Mouse (Mus musculus) heart, embryonic 14.5 days (tissue): ENCODE results near the gene Ccnl2. TPM values are rescaled to one million over a fixed set of nuclear protein-coding genes. Genes with fewer than 3 reads are reported as not detected.
A peak's percentile ranks its signal among the peaks of the same experiment; 100 is the strongest.

ENCODE experiments used
- ATAC-seq: fragments of 200-750 bp; cut with Nextera tagmentation; 2 replicates; pipeline ENCODE4 v1.8.0; 2017; ENCODE audit warnings: low read depth, moderate TSS enrichment; ENCODE audit not compliant: insufficient number of reproducible peaks, insufficient read depth, low FRiP score
- H3K27ac ChIP-seq, 2 experiments: fragments of 200-500 bp in 1 of 2; fragments of 300-500 bp in 1 of 2; sonication (generic) in 1 of 2; replicated peaks in 1 of 2; 2 replicates each; pipeline ENCODE4 v1.5.1; 2012 to 2014; ENCODE audit warnings: low read depth in 2 of 2, low read length in 2 of 2, control low read depth in 1 of 2, mild to moderate bottlenecking in 1 of 2, mixed read lengths in 1 of 2; ENCODE audit not compliant: control insufficient read depth in 1 of 2, insufficient read depth in 1 of 2
- H3K27me3 ChIP-seq: fragments of 300-500 bp; sonication (generic); 2 replicates; pipeline ENCODE4 v1.6.1; 2014; ENCODE audit warnings: mild to moderate bottlenecking, low read length, control low read depth; ENCODE audit not compliant: control insufficient read depth, insufficient read depth
- H3K36me3 ChIP-seq: fragments of 300-500 bp; sonication (generic); 2 replicates; pipeline ENCODE4 v1.6.1; 2014; ENCODE audit warnings: mild to moderate bottlenecking, control low read depth, low read length, mixed read lengths; ENCODE audit not compliant: control insufficient read depth, insufficient read depth
- H3K4me1 ChIP-seq, 2 experiments: fragments of 200-500 bp in 1 of 2; fragments of 300-500 bp in 1 of 2; sonication (generic) in 1 of 2; 2 replicates each; pipeline ENCODE4 v1.6.1; 2012 to 2014; ENCODE audit warnings: low read length in 2 of 2, control low read depth in 1 of 2, mixed read lengths in 1 of 2; ENCODE audit not compliant: control insufficient read depth in 2 of 2, insufficient read depth in 2 of 2
- H3K4me2 ChIP-seq: fragments of 300-500 bp; sonication (generic); 2 replicates; pipeline ENCODE4 v1.6.1; 2014; ENCODE audit warnings: mild to moderate bottlenecking, low read length
- H3K4me3 ChIP-seq, 2 experiments: fragments of 200-500 bp in 1 of 2; fragments of 300-500 bp in 1 of 2; sonication (generic) in 1 of 2; 2 replicates each; pipeline ENCODE4 v1.5.1; 2012 to 2014; ENCODE audit warnings: low read length in 2 of 2, mild to moderate bottlenecking in 2 of 2, control low read depth in 1 of 2, low read depth in 1 of 2, moderate library complexity in 1 of 2; ENCODE audit not compliant: control insufficient read depth in 1 of 2, insufficient read depth in 1 of 2
- H3K9ac ChIP-seq: fragments of 300-500 bp; sonication (generic); 2 replicates; pipeline ENCODE4 v1.6.1; 2014; ENCODE audit warnings: mild to moderate bottlenecking, low read length
- H3K9me3 ChIP-seq: fragments of 300-500 bp; sonication (generic); 2 replicates; pipeline ENCODE4 v1.6.1; 2016; ENCODE audit warnings: low read length, control low read depth; ENCODE audit not compliant: control insufficient read depth
- WGBS: fragments of 180-500 bp; shearing (Covaris S2); extraction: QIAGEN DNeasy Blood & Tissue Kit; methylation state at CpG from one replicate; pipeline ENCODE4 v1.1.7; 2014; 5-methylcytosine and 5-hydroxymethylcytosine counted together
- polyA plus RNA-seq: library from polyadenylated mRNA; unstranded; fragments of >200 nt; fragmentation: Nextera tagmentation; extraction: Ambion mirVana; gene quantifications from 2 replicates; pipeline ENCODE4 v1.2.1, GENCODE M21; 2014

Ccnl2 gene
- polyA plus RNA-seq, 1 experiment from 2014 or later: 120 TPM

GRCm38 (mm10) chr4:155856071-155856470 lies 43.8 kb downstream of the Ccnl2 start:
- peaks cover 63% of the 10 kb centered on the region for H3K36me3 ChIP-seq
- H3K9me3 ChIP-seq: no peaks in the 10 kb centered on the region
- 89% methylated on average over 12 of the region's 12 CpGs for WGBS
- H3K4me1 ChIP-seq: no peaks in the 10 kb centered on the region
- no peak overlapping the region for H3K27ac ChIP-seq
- no peak overlapping the region for H3K9ac ChIP-seq
- H3K4me2 ChIP-seq: no peak overlapping the region
- no peak for ATAC-seq
- H3K4me3 ChIP-seq: no peak overlapping the region
- no peaks in the 10 kb centered on the region for H3K27me3 ChIP-seq

DNA sequence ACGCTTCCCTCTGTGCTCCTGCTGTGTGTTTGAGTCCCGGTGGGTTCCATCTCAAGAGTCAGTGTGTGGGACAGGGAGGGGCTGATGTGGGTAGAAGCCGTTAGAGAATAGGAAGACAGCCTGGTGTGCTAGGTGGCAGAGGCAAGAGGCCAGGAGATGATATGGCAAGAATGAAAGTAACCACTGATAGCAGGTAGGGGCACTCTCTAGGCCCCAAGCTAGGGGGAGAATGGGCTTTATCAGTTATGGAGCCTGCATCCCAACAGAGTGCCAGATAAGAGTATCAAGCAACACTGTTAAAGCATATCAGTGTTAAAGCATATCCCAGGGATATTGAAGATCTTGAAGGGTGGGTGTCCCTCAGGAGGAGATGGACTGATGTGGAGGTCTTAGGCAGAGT lies 44.6 kb downstream of the Ccnl2 start:
- Histone ChIP-seq H3K4me2 (no peak overlapping the region), H3K27ac (no peak overlapping the region), H3K4me3 (no peak overlapping the region), H3K36me3 (peaks cover 66% of the 10 kb centered on the region), H3K4me1 (no peaks in the 10 kb centered on the region), H3K9me3 (no peaks in the 10 kb centered on the region), H3K27me3 (no peaks in the 10 kb centered on the region), H3K9ac (no peak overlapping the region)
- WGBS: 69% methylated on average over 3 of the region's 3 CpGs
- no peak for ATAC-seq

DNA sequence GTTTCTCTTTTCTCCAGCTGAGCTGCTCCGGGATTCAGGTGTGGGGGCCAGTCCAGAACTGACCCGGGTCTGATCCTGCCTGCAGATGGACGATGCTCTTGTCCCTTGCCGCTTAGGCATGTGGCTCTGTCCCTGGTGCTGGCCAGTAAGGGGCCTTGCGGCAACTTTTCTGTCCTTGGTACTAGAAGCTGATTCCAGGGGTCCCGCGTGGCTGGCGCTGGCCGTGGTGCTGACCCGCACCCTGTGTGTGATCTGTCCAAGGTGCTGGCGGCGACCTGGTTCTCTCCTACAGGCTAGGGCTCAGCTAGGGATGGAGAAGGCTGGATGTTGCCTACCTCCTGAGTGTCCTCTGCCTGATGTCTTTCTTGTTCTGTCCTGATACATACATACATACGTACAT lies 47.0 kb downstream of the Ccnl2 start:
- WGBS: 17% methylated on average over 13 of the region's 13 CpGs
- Histone ChIP-seq H3K27me3 (no peaks in the 10 kb centered on the region), H3K4me3 (no peak overlapping the region), H3K9me3 (no peaks in the 10 kb centered on the region), H3K27ac (no peak overlapping the region), H3K4me2 (no peak overlapping the region), H3K9ac (no peak overlapping the region), H3K36me3 (peaks cover 53% of the 10 kb centered on the region), H3K4me1 (no peaks in the 10 kb centered on the region)
- peak; percentile 24; the same call in 1 of the 2 replicates for ATAC-seq

DNA sequence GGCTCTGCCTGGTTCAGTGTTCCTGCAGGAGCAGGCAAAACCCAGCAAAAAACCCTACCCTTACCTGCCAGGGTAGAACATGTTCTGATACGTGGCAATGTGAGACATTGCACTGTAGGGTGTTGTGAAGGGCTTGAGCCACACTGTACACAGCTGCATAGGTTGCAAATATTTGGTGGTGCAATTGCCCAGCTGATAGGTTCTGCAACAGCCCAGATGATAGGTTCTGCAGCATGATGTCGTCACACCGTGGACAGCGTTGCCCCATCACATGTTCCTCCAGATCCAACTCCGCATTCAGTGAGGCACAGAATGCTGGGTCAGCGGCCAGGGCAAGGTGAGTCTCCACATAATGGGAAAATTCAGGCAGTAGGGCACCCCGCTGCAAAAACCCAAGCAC lies 49.5 kb downstream of the Ccnl2 start:
- Histone ChIP-seq H3K4me3 (no peak overlapping the region), H3K4me2 (no peak overlapping the region), H3K36me3 (peaks cover 51% of the 10 kb centered on the region), H3K9ac (no peak overlapping the region), H3K27me3 (no peaks in the 10 kb centered on the region), H3K27ac (no peak overlapping the region), H3K9me3 (no peaks in the 10 kb centered on the region), H3K4me1 (no peaks in the 10 kb centered on the region)
- no peak for ATAC-seq
- WGBS: 92% methylated on average over 7 of the region's 7 CpGs

- Histone ChIP-seq H3K4me2 (no peak within 1 kb of the TSS), H3K36me3 (peaks cover 48% of the 10 kb centered on the region), H3K27me3 (no peaks in the 10 kb centered on the region), H3K9ac (no peak within 1 kb of the TSS), H3K4me1 (no peaks in the 10 kb centered on the region), H3K9me3 (no peaks in the 10 kb centered on the region), H3K27ac (no peak within 1 kb of the TSS), H3K4me3 (no peak within 1 kb of the TSS)
- no peak for ATAC-seq
- 78% methylated on average over 5 of the region's 5 CpGs for WGBS
Measured at GRCm38 (mm10) chr4:155863001-155863400, 50.7 kb downstream of the Ccnl2 start, which contains the start of gene Tas1r3. Tas1r3 (minus strand) TSS chr4:155863362.

DNA sequence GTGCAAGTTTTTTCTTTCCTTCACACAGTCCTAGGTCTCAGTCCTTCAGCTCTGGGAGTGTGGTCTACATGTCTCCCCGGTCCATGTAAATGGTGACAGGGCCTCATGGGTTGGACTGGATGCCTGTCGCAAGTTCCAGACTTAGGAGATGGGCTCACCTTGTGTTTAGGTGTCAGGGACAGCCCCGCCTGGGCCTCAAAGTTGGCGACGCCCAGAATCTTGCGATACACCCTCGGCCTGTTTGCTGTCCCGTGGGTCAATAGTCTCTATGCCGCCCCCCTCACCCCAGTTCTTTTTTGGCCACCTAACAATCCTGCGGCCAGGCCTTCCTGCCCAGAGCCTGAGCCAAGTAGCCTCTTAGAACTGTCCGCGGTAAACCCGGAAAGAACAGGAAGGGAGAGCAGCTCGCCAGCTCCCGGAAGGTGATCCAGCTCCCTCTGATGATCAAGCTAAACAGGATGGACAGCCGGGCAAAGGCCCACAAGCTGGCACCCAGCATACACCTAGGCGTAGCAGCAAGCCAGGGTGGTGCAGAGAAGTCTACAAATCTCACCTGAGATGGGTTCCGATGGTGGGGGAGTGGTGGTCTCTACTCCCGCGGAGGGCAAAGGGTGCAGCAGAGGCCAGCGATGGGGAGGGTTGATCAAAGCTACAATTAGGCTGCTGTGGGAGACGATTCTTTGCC lies 56.5 kb downstream of the Ccnl2 start:
- Histone ChIP-seq H3K27me3 (no peaks in the 10 kb centered on the region), H3K27ac (no peak overlapping the region), H3K36me3 (peaks cover 44% of the 10 kb centered on the region), H3K4me1 (peaks cover 7 to 8% of the 10 kb centered on the region in 2 experiments; a peak in 3 of 4 replicates), H3K9me3 (no peaks in the 10 kb centered on the region), H3K9ac (peak overlapping the region; percentile 87), H3K4me3 (peak overlapping the region; percentile 83 to 85), H3K4me2 (peak overlapping the region; percentile 98)
- peak; percentile 24 for ATAC-seq
- 7% methylated on average over 22 of the region's 22 CpGs for WGBS

- H3K4me2 ChIP-seq: peak within 1 kb of the TSS; percentile 98
- peak; percentile 94 for ATAC-seq
- peak within 1 kb of the TSS; percentile 87 for H3K9ac ChIP-seq
- H3K27me3 ChIP-seq: no peaks in the 10 kb centered on the region
- peaks cover 49% of the 10 kb centered on the region for H3K36me3 ChIP-seq
- peak within 1 kb of the TSS; percentile 42 to 69 for H3K27ac ChIP-seq
- H3K4me3 ChIP-seq: peak within 1 kb of the TSS; percentile 83 to 85
- WGBS: under 1% methylated on average over 63 of the region's 63 CpGs
- H3K9me3 ChIP-seq: no peaks in the 10 kb centered on the region
- peaks cover 7 to 8% of the 10 kb centered on the region in 2 experiments; a peak in 3 of 4 replicates for H3K4me1 ChIP-seq
Measured at GRCm38 (mm10) chr4:155869317-155870033, 57.2 kb downstream of the Ccnl2 start, which contains the start of the genes Cptp and Ints11. Cptp (minus strand) TSS chr4:155869440. Ints11 (plus strand) TSS chr4:155869546.
